ENCODE assay signal across 12 mouse cellular contexts in the genomic region with DNA sequence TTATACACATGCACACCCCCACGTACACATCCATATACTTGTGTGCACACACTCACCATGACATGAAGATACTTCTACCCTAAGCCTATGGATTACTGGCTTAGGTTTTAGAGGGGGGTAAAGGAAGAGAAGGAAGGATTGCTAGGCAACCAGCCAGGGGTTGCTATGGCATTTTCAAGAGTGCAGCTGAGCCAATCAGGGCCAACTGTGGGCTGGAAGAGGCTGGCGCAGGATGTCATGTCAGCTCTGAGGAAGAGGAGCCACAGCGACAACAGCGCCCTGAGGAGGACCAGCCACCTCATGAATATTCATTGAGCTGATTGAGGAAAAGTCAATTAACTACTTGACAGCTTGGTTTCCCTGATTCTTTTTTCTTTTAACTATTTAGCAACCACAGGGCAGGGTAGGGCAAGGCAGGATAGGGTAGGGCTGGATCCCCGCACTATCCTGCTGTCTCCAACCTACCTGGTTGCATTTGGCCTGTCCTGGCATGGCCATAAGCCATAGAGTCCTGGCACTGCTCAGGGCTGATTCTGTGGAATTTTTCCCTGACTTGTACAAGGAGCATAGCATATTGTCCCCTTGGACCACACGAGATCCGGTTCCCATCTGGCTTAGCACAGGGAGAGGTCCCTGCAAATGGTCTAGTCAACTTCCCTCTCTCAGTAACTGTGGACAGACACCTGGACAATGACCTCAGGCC. TPM values are rescaled to one million over a fixed set of nuclear protein-coding genes. Genes with fewer than 3 reads are reported as not detected.
DNase-seq lines count a peak whose midpoint lies in the region; ATAC-seq and TF ChIP-seq lines count a peak whose summit lies in the region.
"Had no signal": no experiment of that assay in that cellular context is flagged by ENCODE, and none has a peak within 500 bp of the region (broad histone marks: within the 10 kb centered on the region; RNA-seq: fewer than 3 reads in every experiment).

No protein-coding gene starts in this region.

- WGBS in olfactory bulb, adult 2 months = 29% methylated on average over 7 of the region's 7 CpGs

- no peak overlapping the region for H3K4me3 ChIP-seq in olfactory bulb, adult 2 months (ENCODE audit: insufficient read depth, low read depth, low read length)
- H3K4me3 ChIP-seq: heart, embryonic 13.5 days; limb, embryonic 13.5 days had no signal

- H3K4me1 ChIP-seq in olfactory bulb, adult 2 months (ENCODE audit: control insufficient read depth, insufficient read depth, low read length) = peaks cover 23% of the 10 kb centered on the region
- H3K4me1 ChIP-seq: heart, embryonic 13.5 days; limb, embryonic 13.5 days had no signal

- TF ChIP-seq CTCF in olfactory bulb, adult 2 months (IDR thresholded peaks at IDR 0.05; ENCODE audit: insufficient read depth, low read depth, low read length) = no peak

- no peak for TF ChIP-seq POLR2A in olfactory bulb, adult 2 months (IDR thresholded peaks at IDR 0.05; ENCODE audit: insufficient read depth, low read depth, low read length)

- ATAC-seq in frontal cortex, adult (ENCODE audit: low TSS enrichment) = peak; percentile 78
- ATAC-seq: Patski had no signal

- H3K27ac ChIP-seq in olfactory bulb, adult 2 months (ENCODE audit: insufficient read depth, low read depth, low read length) = peak overlapping the region; percentile 89
- H3K27ac ChIP-seq: heart, embryonic 13.5 days; limb, embryonic 13.5 days had no signal

- peak; percentile 57 to 59 for DNase-seq in cerebellum, postnatal 36 days
- peak; percentile 60 for DNase-seq in left cerebral cortex, adult 11 months (ENCODE audit: low spot score)
- no peak for DNase-seq in lung, postnatal 10 days
- DNase-seq in heart, adult 18-20 months = no peak
- DNase-seq in thymus, postnatal 14 days = no peak
- no peak for DNase-seq in thymus, postnatal 10 days (ENCODE audit: low spot score in 2 of 2)

RNA-seq across cellular contexts. Expression of a gene that starts 41.2 kb away (rescaled TPM):
- not detected in 2 replicates for polyA plus RNA-seq in olfactory bulb, adult 2 months (2012; ENCODE audit: insufficient read depth, insufficient read length, low replicate concordance, missing spikeins)
- total RNA-seq in heart, adult 18-20 months (2021) = 10 to 100 TPM; 33.2 to 33.3 TPM

RNA-seq across cellular contexts. Expression of a gene that starts 49.3 kb away (rescaled TPM):
- not detected in 2 replicates for polyA plus RNA-seq in olfactory bulb, adult 2 months (2012; ENCODE audit: insufficient read depth, insufficient read length, low replicate concordance, missing spikeins)
- not detected for total RNA-seq in heart, adult 18-20 months (2021)
- total RNA-seq: common myeloid progenitor, adult 5-6 weeks had no signal
- polyA plus RNA-seq: limb, embryonic 13.5 days; Patski had no signal

Comparison
In these comparisons a context has a peak if more than half of its experiments do, and no peak if none do; other contexts are left out.
1. DNase-seq: peak in cerebellum, postnatal 36 days (2 of 2) and left cerebral cortex, adult 11 months (single experiment); none in lung, postnatal 10 days (single experiment), heart, adult 18-20 months (0 of 2), thymus, postnatal 14 days (single experiment) and thymus, postnatal 10 days (0 of 2).